ENCODE assay signal across 17 mouse cellular contexts in genomic region chr19:8565985-8566384, GRCm38 (mm10). TPM values are rescaled to one million over a fixed set of nuclear protein-coding genes. Genes with fewer than 3 reads are reported as not detected.
DNase-seq lines count a peak whose midpoint lies in the region; ATAC-seq lines count a peak whose summit lies in the region.
"Had no signal": no experiment of that assay in that cellular context is flagged by ENCODE, and none has a peak within 500 bp of the region (broad histone marks: within the 10 kb centered on the region; RNA-seq: fewer than 3 reads in every experiment).

No protein-coding gene starts in this region.

- H3K36me3 ChIP-seq in hindbrain, embryonic 11.5 days (ENCODE audit: control insufficient read depth, insufficient read depth, low read length) = no peaks in the 10 kb centered on the region
- H3K36me3 ChIP-seq in hindbrain, embryonic 13.5 days = no peaks in the 10 kb centered on the region
- H3K36me3 ChIP-seq in hindbrain, embryonic 14.5 days (replicated peaks; ENCODE audit: control insufficient read depth, insufficient read depth) = no peaks in the 10 kb centered on the region
- H3K36me3 ChIP-seq: embryonic facial prominence, embryonic 13.5 days; liver, embryonic 13.5 days had no signal

- H3K9ac ChIP-seq in hindbrain, embryonic 11.5 days (ENCODE audit: low read depth, low read length) = no peak overlapping the region
- H3K9ac ChIP-seq in hindbrain, embryonic 13.5 days = no peak overlapping the region
- no peak overlapping the region for H3K9ac ChIP-seq in hindbrain, embryonic 14.5 days
- H3K9ac ChIP-seq: embryonic facial prominence, embryonic 13.5 days; liver, embryonic 13.5 days had no signal

- no peak overlapping the region for H3K27ac ChIP-seq in hindbrain, embryonic 11.5 days (ENCODE audit: low read depth, low read length)
- H3K27ac ChIP-seq in hindbrain, embryonic 13.5 days = no peak overlapping the region
- no peak overlapping the region for H3K27ac ChIP-seq in hindbrain, embryonic 14.5 days
- H3K27ac ChIP-seq: embryonic facial prominence, embryonic 13.5 days; liver, embryonic 13.5 days had no signal

- H3K9me3 ChIP-seq in hindbrain, embryonic 11.5 days (ENCODE audit: control insufficient read depth, low read length) = no peaks in the 10 kb centered on the region
- no peaks in the 10 kb centered on the region for H3K9me3 ChIP-seq in hindbrain, embryonic 13.5 days
- H3K9me3 ChIP-seq in hindbrain, embryonic 14.5 days (ENCODE audit: control insufficient read depth, low read length) = no peaks in the 10 kb centered on the region
- H3K9me3 ChIP-seq: embryonic facial prominence, embryonic 13.5 days; liver, embryonic 13.5 days had no signal

- DNase-seq in hindbrain, embryonic 11.5 days (ENCODE audit: low spot score) = no peak
- peak; percentile 51 to 53 for DNase-seq in right cerebral cortex, adult 2 months (ENCODE audit: low spot score in 2 of 2)
- DNase-seq in right cerebral cortex, postnatal 14 days = no peak
- DNase-seq in hindbrain, embryonic 14.5 days (ENCODE audit: low spot score) = no peak
- peak; percentile 54 for DNase-seq in retina, postnatal 7 days (ENCODE audit: low read depth, low spot score)
- no peak for DNase-seq in urinary bladder, postnatal 36 days (ENCODE audit: low spot score in 2 of 2)
- no peak for DNase-seq in gastrocnemius, postnatal 4 days (ENCODE audit: low spot score in 2 of 2)
- DNase-seq: cerebellum, postnatal 36 days; kidney, postnatal 10 days; left cerebral cortex, postnatal 4 days; liver, embryonic 13.5 days had no signal

- H3K4me1 ChIP-seq in hindbrain, embryonic 11.5 days (replicated peaks; ENCODE audit: control insufficient read depth, insufficient read depth, low read length) = no peaks in the 10 kb centered on the region
- peaks cover 7% of the 10 kb centered on the region; the same call in 1 of the 2 replicates for H3K4me1 ChIP-seq in hindbrain, embryonic 13.5 days (replicated peaks)
- 0 out of 2 replicates have a peak, but pooled peaks cover 5% of the 10 kb centered on the region for H3K4me1 ChIP-seq in hindbrain, embryonic 14.5 days (replicated peaks; ENCODE audit: control insufficient read depth, insufficient read depth, low read length)

- H3K27me3 ChIP-seq in hindbrain, embryonic 11.5 days (ENCODE audit: control insufficient read depth, insufficient read depth, low read length) = no peaks in the 10 kb centered on the region
- no peaks in the 10 kb centered on the region for H3K27me3 ChIP-seq in hindbrain, embryonic 13.5 days
- H3K27me3 ChIP-seq in hindbrain, embryonic 14.5 days (ENCODE audit: control insufficient read depth, insufficient read depth, low read length) = no peaks in the 10 kb centered on the region
- H3K27me3 ChIP-seq: embryonic facial prominence, embryonic 13.5 days; liver, embryonic 13.5 days had no signal

- H3K4me2 ChIP-seq in hindbrain, embryonic 11.5 days (replicated peaks; ENCODE audit: low read depth, low read length) = no peak overlapping the region
- no peak overlapping the region for H3K4me2 ChIP-seq in hindbrain, embryonic 13.5 days
- H3K4me2 ChIP-seq in hindbrain, embryonic 14.5 days (replicated peaks) = no peak overlapping the region
- H3K4me2 ChIP-seq: embryonic facial prominence, embryonic 13.5 days; liver, embryonic 13.5 days had no signal

- no peak overlapping the region for H3K4me3 ChIP-seq in hindbrain, embryonic 11.5 days (ENCODE audit: low read depth, low read length)
- no peak overlapping the region for H3K4me3 ChIP-seq in hindbrain, embryonic 13.5 days
- H3K4me3 ChIP-seq in hindbrain, embryonic 14.5 days (replicated peaks; ENCODE audit: low read length) = no peak overlapping the region
- H3K4me3 ChIP-seq: embryonic facial prominence, embryonic 13.5 days; liver, embryonic 13.5 days had no signal

- WGBS in hindbrain, embryonic 11.5 days = 48% methylated on average over 4 of the region's 4 CpGs
- WGBS in hindbrain, embryonic 13.5 days = 32% methylated on average over 4 of the region's 4 CpGs
- WGBS in hindbrain, embryonic 14.5 days = 38% methylated on average over 4 of the region's 4 CpGs

- peak; percentile 48; the same call in 1 of the 2 replicates for ATAC-seq in hindbrain, embryonic 11.5 days (ENCODE audit: low FRiP score)
- ATAC-seq in hindbrain, embryonic 13.5 days (ENCODE audit: low FRiP score) = no peak
- ATAC-seq in hindbrain, embryonic 14.5 days (ENCODE audit: low FRiP score) = peak; percentile 24; the same call in 1 of the 2 replicates
- ATAC-seq: inflammation-experienced regulatory T-cells, adult 6 months had no signal

RNA-seq across cellular contexts. Expression of gene Slc22a8, which starts 25.1 kb away (rescaled TPM):
- 0.08 and 0.45 TPM in 2 replicates for polyA plus RNA-seq in hindbrain, embryonic 11.5 days (2014; fragmentation: Nextera tagmentation; extraction: Ambion mirVana)
- 4.4 and 4.8 TPM in 2 replicates for polyA plus RNA-seq in hindbrain, embryonic 13.5 days (2015; fragmentation: Nextera tagmentation; extraction: Ambion mirVana)
- polyA plus RNA-seq in hindbrain, embryonic 14.5 days (2014; fragmentation: Nextera tagmentation; extraction: Ambion mirVana) = 9.2 and 11.9 TPM in 2 replicates
- total RNA-seq in gastrocnemius, postnatal 4 days (2021) = not detected
- total RNA-seq: neutrophil, adult 5-6 weeks had no signal
- polyA plus RNA-seq: embryonic facial prominence, embryonic 13.5 days; heart, embryonic 14.5 days; inflammation-experienced regulatory T-cells, adult 6 months; urinary bladder, adult 2 months had no signal

RNA-seq across cellular contexts. Expression of gene Slc22a6, which starts 51.9 kb away (rescaled TPM):
- 0.77 and 0.88 TPM in 2 replicates for polyA plus RNA-seq in hindbrain, embryonic 11.5 days (2014; fragmentation: Nextera tagmentation; extraction: Ambion mirVana)
- polyA plus RNA-seq in hindbrain, embryonic 13.5 days (2015; fragmentation: Nextera tagmentation; extraction: Ambion mirVana) = 8.3 and 9.8 TPM in 2 replicates
- polyA plus RNA-seq in hindbrain, embryonic 14.5 days (2014; fragmentation: Nextera tagmentation; extraction: Ambion mirVana) = 3.5 and 3.7 TPM in 2 replicates
- total RNA-seq in gastrocnemius, postnatal 4 days (2021) = not detected
- total RNA-seq: neutrophil, adult 5-6 weeks had no signal
- polyA plus RNA-seq: heart, embryonic 14.5 days; inflammation-experienced regulatory T-cells, adult 6 months; liver, embryonic 13.5 days; urinary bladder, adult 2 months had no signal

Comparison
In these comparisons a context has a peak if more than half of its experiments do, and no peak if none do; other contexts are left out.
1. DNase-seq: peak in right cerebral cortex, adult 2 months (2 of 2) and retina, postnatal 7 days (single experiment); none in hindbrain, embryonic 11.5 days (single experiment), right cerebral cortex, postnatal 14 days (single experiment), hindbrain, embryonic 14.5 days (single experiment), urinary bladder, postnatal 36 days (0 of 2) and gastrocnemius, postnatal 4 days (0 of 2).